Mouse (Mus musculus) embryonic facial prominence, embryonic 14.5 days (tissue): ENCODE results near the gene Cdr2. TPM values are rescaled to one million over a fixed set of nuclear protein-coding genes. Genes with fewer than 3 reads are reported as not detected.
"Not testable (repeated sequence)": the region's sequence is repeated elsewhere in the genome, so short reads cannot be mapped to it uniquely, and the experiment has no call there.

Experiments
- ATAC-seq: fragments of 200-750 bp; cut with Nextera tagmentation; 2 replicates; pipeline ENCODE4 v1.8.0; 2017; ENCODE audit warnings: low read depth, moderate number of reproducible peaks, moderate TSS enrichment
- DNase-seq: peaks from one replicate; pipeline ENCODE4 v3.0.0-alpha.2; 2015; ENCODE audit warnings: low spot score
- H3K27ac ChIP-seq: fragments of 300-500 bp; sonication (generic); replicated peaks from 2 replicates; pipeline ENCODE4 v1.5.1; 2014; ENCODE audit warnings: low read depth, mild to moderate bottlenecking, low read length, moderate library complexity
- H3K27me3 ChIP-seq: fragments of 300-500 bp; sonication (generic); replicated peaks from 2 replicates; pipeline ENCODE4 v1.6.1; 2014; ENCODE audit warnings: low read length; ENCODE audit not compliant: control insufficient read depth, insufficient read depth
- H3K36me3 ChIP-seq: fragments of 300-500 bp; sonication (generic); 2 replicates; pipeline ENCODE4 v1.6.1; 2014; ENCODE audit warnings: low read length, mixed read lengths; ENCODE audit not compliant: control insufficient read depth, insufficient read depth
- H3K4me1 ChIP-seq: fragments of 300-500 bp; sonication (generic); 2 replicates; pipeline ENCODE4 v1.6.1; 2014; ENCODE audit warnings: antibody characterized with exemption, low read length; ENCODE audit not compliant: control insufficient read depth, insufficient read depth
- H3K4me2 ChIP-seq: fragments of 300-500 bp; sonication (generic); 2 replicates; pipeline ENCODE4 v1.6.1; 2014; ENCODE audit warnings: low read depth, mild to moderate bottlenecking, low read length, moderate library complexity, mixed read lengths
- H3K4me3 ChIP-seq: fragments of 300-500 bp; sonication (generic); 2 replicates; pipeline ENCODE4 v1.5.1; 2014; ENCODE audit warnings: low read depth, mild to moderate bottlenecking, low read length
- H3K9ac ChIP-seq: fragments of 300-500 bp; sonication (generic); 2 replicates; pipeline ENCODE4 v1.6.1; 2014; ENCODE audit warnings: low read depth, mild to moderate bottlenecking, low read length, moderate library complexity, mixed read lengths
- H3K9me3 ChIP-seq: fragments of 300-500 bp; sonication (generic); 2 replicates; pipeline ENCODE4 v1.6.1; 2016; ENCODE audit warnings: low read length; ENCODE audit not compliant: control insufficient read depth
- WGBS: fragments of 180-500 bp; shearing (Covaris S2); extraction: QIAGEN DNeasy Blood & Tissue Kit; methylation state at CpG from one replicate; pipeline ENCODE4 v1.1.7; 2014; 5-methylcytosine and 5-hydroxymethylcytosine counted together
- polyA plus RNA-seq: library from polyadenylated mRNA; unstranded; fragments of >200 nt; fragmentation: Nextera tagmentation; extraction: Ambion mirVana; gene quantifications from 2 replicates; pipeline ENCODE4 v1.2.1, GENCODE M21; 2014

The Cdr2 gene
- 17.5 and 21.0 TPM in 2 replicates for polyA plus RNA-seq

DNA sequence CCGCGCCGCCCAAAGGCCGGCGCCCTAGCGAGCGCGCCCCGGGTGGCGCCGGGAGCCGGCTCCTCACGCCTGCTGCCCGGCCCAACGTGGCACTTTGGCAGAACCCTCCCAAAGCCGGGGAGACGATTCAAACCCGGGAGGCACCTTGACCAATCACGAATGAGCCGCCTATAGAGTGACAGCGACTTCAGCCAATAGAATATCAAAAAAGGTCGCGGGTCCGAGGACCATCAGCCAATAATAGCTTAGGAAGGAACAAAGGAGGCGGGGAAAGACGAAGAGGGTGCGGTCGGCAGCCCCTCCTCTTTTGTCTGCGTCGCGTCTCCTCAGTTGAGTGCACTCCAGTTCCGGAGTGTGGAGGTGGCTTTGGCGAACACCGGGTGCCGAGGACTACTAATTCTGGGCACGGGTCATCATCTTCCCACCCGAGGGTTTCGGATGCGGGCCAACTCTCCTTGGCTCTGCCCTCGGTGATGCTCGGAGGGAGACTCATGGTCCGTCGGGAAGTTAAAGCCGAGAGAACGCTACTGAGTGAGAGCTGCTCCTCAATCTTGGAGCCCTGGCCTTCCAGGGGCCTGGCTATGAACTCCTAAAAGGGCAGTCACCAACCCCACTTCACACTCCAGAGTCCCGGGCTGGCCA lies at the start of gene Cdr2, which contains the start of gene Mfsd13b:
Gene Cdr2, minus strand, starts transcription at position 113 of the 642 bp plus-strand sequence.
Gene Mfsd13b, plus strand, starts transcription at position 310 of the 642 bp plus-strand sequence.
- WGBS: 0% methylated on average over 35 of the region's 46 CpGs
- no peaks in the 10 kb centered on the region for H3K27me3 ChIP-seq
- H3K4me2 ChIP-seq: peak within 1 kb of the TSS; percentile 87
- peak within 1 kb of the TSS; percentile 56 for H3K27ac ChIP-seq
- H3K4me1 ChIP-seq: peaks cover 16% of the 10 kb centered on the region
- DNase-seq: peak; percentile 98
- ATAC-seq: peak; percentile 97
- peak within 1 kb of the TSS; percentile 83 for H3K9ac ChIP-seq
- no peaks in the 10 kb centered on the region for H3K9me3 ChIP-seq
- peak within 1 kb of the TSS; percentile 72 for H3K4me3 ChIP-seq
- no peaks in the 10 kb centered on the region for H3K36me3 ChIP-seq

DNA sequence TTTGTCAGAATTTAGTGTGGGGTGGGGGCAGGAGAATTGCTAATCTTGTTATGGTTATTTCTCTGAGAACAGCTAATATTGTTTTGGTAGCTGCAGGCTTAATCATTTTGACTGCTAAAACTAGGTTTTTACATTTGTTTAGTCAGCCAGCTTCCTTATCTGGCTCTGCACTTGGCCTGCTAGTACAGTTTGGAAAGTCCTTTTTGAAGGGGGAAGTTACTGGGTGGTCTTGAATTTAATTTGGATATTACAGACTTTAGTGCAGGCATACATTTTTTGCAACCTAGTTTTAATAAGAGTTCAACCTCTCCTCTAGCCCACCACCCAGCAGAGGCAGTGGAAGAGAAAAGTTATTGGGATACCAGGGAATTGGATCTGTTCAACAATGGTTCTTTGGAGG lies 47.8 kb upstream of the Cdr2 start:
- not testable (repeated sequence) for H3K27me3 ChIP-seq, ATAC-seq

DNA sequence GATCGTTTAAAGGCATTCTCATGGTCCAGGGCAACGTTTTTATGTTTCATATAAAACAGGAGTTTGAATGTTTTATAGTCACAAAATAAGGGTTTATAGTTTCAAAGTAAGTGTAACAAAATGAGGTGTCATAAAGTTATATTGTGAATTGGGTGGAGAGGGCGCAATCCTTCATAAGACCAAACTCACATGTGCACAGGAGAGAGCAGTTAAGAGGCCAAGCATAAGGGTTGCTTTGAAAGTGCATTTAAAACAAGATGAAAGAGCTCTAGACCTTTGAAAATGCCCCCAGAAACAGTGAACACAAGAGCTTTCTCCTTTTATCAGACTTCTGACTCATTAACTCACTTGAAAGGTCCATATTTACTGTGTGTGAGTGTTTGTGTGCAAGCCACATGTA lies 44.2 kb upstream of the Cdr2 start:
- Histone ChIP-seq H3K27me3 (no peaks in the 10 kb centered on the region), H3K4me1 (no peaks in the 10 kb centered on the region), H3K9ac (no peak overlapping the region), H3K4me3 (no peak overlapping the region), H3K36me3 (no peaks in the 10 kb centered on the region), H3K4me2 (no peak overlapping the region), H3K27ac (no peak overlapping the region), H3K9me3 (no peaks in the 10 kb centered on the region)
- 63% methylated on average over 3 of the region's 3 CpGs for WGBS
- ATAC-seq: no peak
- DNase-seq: no peak

More for the DNA sequence above, 47.8 kb upstream of the Cdr2 start:
- not testable (repeated sequence) for H3K4me1 ChIP-seq, H3K9me3 ChIP-seq, H3K9ac ChIP-seq, DNase-seq, H3K4me2 ChIP-seq, H3K36me3 ChIP-seq, H3K27ac ChIP-seq, H3K4me3 ChIP-seq

DNA sequence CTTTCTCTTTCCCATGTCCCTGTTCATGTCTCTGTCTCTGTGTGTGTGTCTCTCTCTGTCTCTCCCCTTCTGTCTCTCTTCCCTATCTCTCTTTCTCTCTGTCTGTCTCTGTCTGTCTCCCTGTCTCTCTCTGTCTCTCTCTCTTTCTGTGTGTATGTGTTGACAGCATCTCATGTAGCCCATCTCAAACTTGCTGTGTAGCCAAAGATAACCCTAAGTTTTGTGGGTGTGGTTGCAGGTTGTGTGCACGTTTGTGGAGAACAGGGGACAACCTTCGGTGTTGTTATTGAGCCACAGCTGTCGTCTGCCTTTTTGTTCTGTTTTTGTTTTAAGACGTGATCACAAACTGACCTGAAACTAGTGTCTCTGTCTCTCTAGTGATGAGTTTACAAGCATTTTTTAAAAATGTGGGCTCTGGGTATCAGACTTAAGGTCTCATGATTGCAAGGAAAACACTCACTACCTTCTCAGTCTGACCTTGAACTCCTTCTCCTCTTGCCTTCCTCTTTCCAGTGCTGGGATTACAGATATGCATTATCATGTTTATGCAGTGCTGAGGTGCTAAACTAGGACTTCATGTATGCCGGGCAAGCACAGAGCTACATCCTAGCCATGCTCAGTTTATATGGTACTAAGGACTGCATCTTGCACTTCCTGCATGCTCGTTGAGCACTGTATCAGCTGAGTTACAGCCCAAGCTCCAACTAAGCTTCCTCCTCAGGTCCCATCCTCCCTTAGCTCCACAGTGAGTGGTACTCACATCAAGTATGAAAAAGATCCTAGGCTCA lies 43.3 kb upstream of the Cdr2 start:
- 76% methylated on average over 6 of the region's 6 CpGs for WGBS
- Histone ChIP-seq H3K4me2 (no peak overlapping the region), H3K9ac (no peak overlapping the region), H3K9me3 (no peaks in the 10 kb centered on the region), H3K4me1 (no peaks in the 10 kb centered on the region), H3K36me3 (no peaks in the 10 kb centered on the region), H3K27me3 (no peaks in the 10 kb centered on the region), H3K4me3 (no peak overlapping the region), H3K27ac (no peak overlapping the region)
- DNase-seq (no peak), ATAC-seq (no peak)

DNA sequence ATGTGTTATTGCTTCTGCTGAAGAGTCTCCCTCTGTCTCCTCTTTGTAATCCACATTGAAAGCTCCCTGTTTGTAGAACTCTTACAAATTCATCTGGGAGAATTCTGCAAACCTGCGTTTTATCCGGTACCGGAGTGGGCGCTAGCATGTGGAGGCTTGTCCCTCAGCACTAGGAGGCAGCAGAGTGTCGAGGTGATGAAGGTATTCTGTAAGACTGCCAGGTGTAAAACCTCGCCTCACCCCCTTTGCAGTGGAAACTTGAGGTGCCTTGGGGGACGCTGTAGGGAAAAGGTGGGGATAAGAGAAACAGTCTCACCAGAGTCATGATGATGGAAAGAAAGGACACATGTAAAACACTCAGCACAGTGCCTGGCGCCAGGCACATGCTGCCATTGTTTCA lies 38.2 kb upstream of the Cdr2 start:
- DNase-seq (peak; percentile 22), ATAC-seq (no peak)
- no peak overlapping the region for H3K9ac ChIP-seq
- H3K9me3 ChIP-seq: no peaks in the 10 kb centered on the region
- H3K27ac ChIP-seq: no peak overlapping the region
- H3K36me3 ChIP-seq: no peaks in the 10 kb centered on the region
- no peak overlapping the region for H3K4me3 ChIP-seq
- WGBS: 46% methylated on average over 8 of the region's 8 CpGs
- no peak overlapping the region for H3K4me2 ChIP-seq
- H3K27me3 ChIP-seq: no peaks in the 10 kb centered on the region
- no peaks in the 10 kb centered on the region for H3K4me1 ChIP-seq

DNA sequence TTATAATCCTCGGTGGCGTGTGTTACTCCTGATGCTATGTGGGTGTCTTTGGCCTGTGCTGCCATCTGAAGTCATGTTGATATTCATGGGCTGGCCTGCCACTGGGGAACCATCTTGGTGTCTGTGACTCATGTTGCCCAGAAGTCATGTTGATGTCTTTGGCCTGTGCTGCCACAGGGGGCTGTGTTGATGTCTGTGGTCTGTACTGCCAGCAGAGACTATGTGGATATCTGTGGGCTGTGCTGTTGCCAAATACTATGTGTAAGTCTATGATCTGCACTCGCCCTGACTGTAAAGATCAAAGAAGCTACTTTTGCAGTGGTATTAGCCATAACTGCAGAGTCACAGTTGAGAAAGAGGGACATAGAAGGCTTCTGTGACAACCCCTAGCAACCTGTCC lies 36.7 kb upstream of the Cdr2 start:
- ATAC-seq: no peak
- Histone ChIP-seq H3K27me3 (no peaks in the 10 kb centered on the region), H3K27ac (no peak overlapping the region), H3K9ac (no peak overlapping the region), H3K4me1 (no peaks in the 10 kb centered on the region), H3K4me3 (no peak overlapping the region), H3K4me2 (no peak overlapping the region), H3K36me3 (no peaks in the 10 kb centered on the region), H3K9me3 (no peaks in the 10 kb centered on the region)
- DNase-seq: no peak
- WGBS: 88% methylated on average over 3 of the region's 3 CpGs

DNA sequence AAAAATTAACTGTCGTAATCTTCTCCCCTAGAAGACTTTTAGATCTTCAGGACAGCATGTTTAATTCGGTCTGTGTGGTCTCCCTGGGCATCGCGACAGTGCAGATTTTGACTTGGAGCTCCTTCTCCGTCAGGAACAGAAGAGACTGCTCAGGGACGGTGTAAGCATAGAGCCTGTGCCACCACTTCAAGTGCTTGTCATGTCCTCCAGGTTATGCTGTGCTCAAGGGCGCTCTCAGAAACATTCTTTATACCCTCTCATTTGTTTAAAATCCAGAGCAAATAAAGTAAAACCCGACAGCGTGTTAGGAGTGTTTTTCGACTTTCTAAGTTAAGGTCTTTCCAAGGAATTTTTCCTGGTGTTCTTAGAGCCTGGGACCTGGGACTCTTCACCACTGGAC lies 32.4 kb upstream of the Cdr2 start:
- DNase-seq: no peak
- H3K4me2 ChIP-seq: no peak overlapping the region
- H3K36me3 ChIP-seq: no peaks in the 10 kb centered on the region
- no peak overlapping the region for H3K9ac ChIP-seq
- H3K27ac ChIP-seq: no peak overlapping the region
- peaks cover 14% of the 10 kb centered on the region for H3K4me1 ChIP-seq
- ATAC-seq: no peak
- 88% methylated on average over 10 of the region's 10 CpGs for WGBS
- no peak overlapping the region for H3K4me3 ChIP-seq
- H3K9me3 ChIP-seq: no peaks in the 10 kb centered on the region
- no peaks in the 10 kb centered on the region for H3K27me3 ChIP-seq

DNA sequence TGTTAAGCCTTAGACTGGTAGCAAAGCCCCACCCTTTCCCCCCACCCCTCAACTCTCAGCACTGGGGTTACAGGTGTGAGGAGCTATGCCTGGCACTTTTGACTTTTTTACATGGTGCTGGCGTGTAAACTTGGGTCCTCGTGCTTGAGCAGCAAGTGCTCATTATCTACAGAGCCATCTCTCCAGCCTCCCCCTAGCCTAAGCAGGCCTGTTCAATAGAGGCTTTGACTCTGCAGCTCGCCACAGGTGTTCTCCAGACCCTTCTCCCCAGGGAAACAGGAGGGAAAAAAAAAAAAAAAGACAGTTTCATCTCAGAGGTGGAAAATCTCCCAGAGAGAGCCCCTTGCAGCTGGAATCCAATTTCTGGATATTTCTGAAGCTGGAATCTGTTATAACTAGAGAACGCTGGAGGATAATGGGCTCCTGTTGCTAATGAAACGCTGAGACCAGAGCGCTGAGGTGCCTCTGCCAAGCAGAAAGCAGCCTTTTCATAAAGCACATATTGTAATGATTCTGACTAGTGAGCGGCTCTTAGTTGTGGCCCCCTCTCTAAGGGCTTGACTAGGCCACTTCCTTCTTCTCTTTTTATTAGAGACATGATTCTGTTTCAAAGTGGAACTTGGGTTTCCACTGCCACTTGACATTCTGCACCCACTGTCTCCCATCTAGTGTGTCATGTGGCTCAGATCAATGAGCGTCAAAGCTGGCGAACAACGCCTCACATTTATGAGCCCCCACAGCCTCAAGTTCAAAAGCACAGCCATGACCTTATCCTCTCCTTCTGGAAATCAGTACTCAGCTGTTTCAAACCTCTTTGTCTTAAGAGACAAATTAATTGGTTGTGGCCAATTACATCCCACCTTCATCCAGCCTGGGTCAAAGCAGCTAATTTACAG lies 29.9 kb upstream of the Cdr2 start:
- peak overlapping the region; percentile 59 for H3K27ac ChIP-seq
- no peaks in the 10 kb centered on the region for H3K27me3 ChIP-seq
- peaks cover 14% of the 10 kb centered on the region for H3K4me1 ChIP-seq
- no peaks in the 10 kb centered on the region for H3K36me3 ChIP-seq
- ATAC-seq (0 out of 2 replicates have a peak, but pooled peaks have one; percentile 33), DNase-seq (peak; percentile 61)
- no peaks in the 10 kb centered on the region for H3K9me3 ChIP-seq
- 28% methylated on average over 10 of the region's 10 CpGs for WGBS
- no peak overlapping the region for H3K4me3 ChIP-seq
- H3K4me2 ChIP-seq: peak overlapping the region; percentile 7; the same call in 1 of the 2 replicates
- no peak overlapping the region for H3K9ac ChIP-seq
